Mouse (Mus musculus) intestine, embryonic 16.5 days (tissue): ENCODE measurements around the gene Sepsecs. TPM values are rescaled to one million over a fixed set of nuclear protein-coding genes. Genes with fewer than 3 reads are reported as not detected.

Experiments
- ATAC-seq: fragments of 200-750 bp; cut with Nextera tagmentation; 2 replicates; pipeline ENCODE4 v1.8.0; 2017; ENCODE audit warnings: moderate TSS enrichment, moderate library complexity
- H3K27ac ChIP-seq: fragments of 300-500 bp; sonication (generic); 2 replicates; pipeline ENCODE4 v1.5.1; 2014; ENCODE audit warnings: mild to moderate bottlenecking, low read length
- H3K27me3 ChIP-seq: fragments of 300-500 bp; sonication (generic); replicated peaks from 2 replicates; pipeline ENCODE4 v1.6.1; 2014; ENCODE audit warnings: low read length, control low read depth, mixed read lengths; ENCODE audit not compliant: control insufficient read depth, insufficient read depth
- H3K36me3 ChIP-seq: fragments of 300-500 bp; sonication (generic); 2 replicates; pipeline ENCODE4 v1.6.1; 2014; ENCODE audit warnings: low read length, control low read depth; ENCODE audit not compliant: control insufficient read depth, insufficient read depth
- H3K4me1 ChIP-seq: fragments of 300-500 bp; sonication (generic); 2 replicates; pipeline ENCODE4 v1.6.1; 2014; ENCODE audit warnings: low read length, control low read depth, mixed read lengths; ENCODE audit not compliant: control insufficient read depth, insufficient read depth
- H3K4me2 ChIP-seq: fragments of 300-500 bp; sonication (generic); 2 replicates; pipeline ENCODE4 v1.6.1; 2014; ENCODE audit warnings: low read depth, low read length, control low read depth
- H3K4me3 ChIP-seq: fragments of 300-500 bp; sonication (generic); 2 replicates; pipeline ENCODE4 v1.5.1; 2014; ENCODE audit warnings: mild to moderate bottlenecking, low read length
- H3K9ac ChIP-seq: fragments of 300-500 bp; sonication (generic); 2 replicates; pipeline ENCODE4 v1.6.1; 2014; ENCODE audit warnings: low read depth, low read length
- H3K9me3 ChIP-seq: fragments of 300-500 bp; sonication (generic); 2 replicates; pipeline ENCODE4 v1.6.1; 2016; ENCODE audit warnings: low read length, control low read depth; ENCODE audit not compliant: control insufficient read depth
- whole genome bisulfite sequencing: fragments of 180-500 bp; shearing (Covaris S2); extraction: QIAGEN DNeasy Blood & Tissue Kit; methylation state at CpG from one replicate; pipeline ENCODE4 v1.1.7; 2014; 5-methylcytosine and 5-hydroxymethylcytosine counted together
- polyA plus RNA-seq: library from polyadenylated mRNA; unstranded; fragments of >200 nt; fragmentation: Nextera tagmentation; extraction: Ambion mirVana; gene quantifications from 2 replicates; pipeline ENCODE4 v1.2.1, GENCODE M21; 2015

Gene Sepsecs
- polyA plus RNA-seq, 1 experiment from 2014 or later = 11.9 TPM

GRCm38 (mm10) chr5:52634017-52634416 is 35.5 kb downstream of the Sepsecs start:
- H3K4me1 ChIP-seq = no peaks in the 10 kb centered on the region
- no peak overlapping the region for H3K4me3 ChIP-seq
- H3K36me3 ChIP-seq = no peaks in the 10 kb centered on the region
- no peak for ATAC-seq
- 21% methylated on average over 8 of the region's 8 CpGs for WGBS
- no peak overlapping the region for H3K27ac ChIP-seq
- no peak overlapping the region for H3K9ac ChIP-seq
- H3K9me3 ChIP-seq = no peaks in the 10 kb centered on the region
- no peak overlapping the region for H3K4me2 ChIP-seq
- H3K27me3 ChIP-seq = no peaks in the 10 kb centered on the region

- Histone ChIP-seq H3K4me1 (peaks cover 14% of the 10 kb centered on the region), H3K4me3 (no peak overlapping the region), H3K4me2 (no peak overlapping the region), H3K9me3 (no peaks in the 10 kb centered on the region), H3K36me3 (no peaks in the 10 kb centered on the region), H3K27ac (no peak overlapping the region), H3K9ac (no peak overlapping the region), H3K27me3 (no peaks in the 10 kb centered on the region)
- 93% methylated on average over 1 of the region's 1 CpGs for WGBS
- ATAC-seq = no peak
Observed at GRCm38 (mm10) chr5:52630541-52630940, 39.0 kb downstream of the Sepsecs start.

- Histone ChIP-seq H3K4me3 (no peak overlapping the region), H3K9me3 (no peaks in the 10 kb centered on the region), H3K4me2 (no peak overlapping the region), H3K4me1 (peaks cover 14% of the 10 kb centered on the region), H3K27me3 (no peaks in the 10 kb centered on the region), H3K9ac (no peak overlapping the region), H3K36me3 (no peaks in the 10 kb centered on the region), H3K27ac (no peak overlapping the region)
- WGBS = 72% methylated on average over 6 of the region's 6 CpGs
- no peak for ATAC-seq
Observed at GRCm38 (mm10) chr5:52629214-52629613, 40.3 kb downstream of the Sepsecs start.

- ATAC-seq = no peak
- no peak overlapping the region for H3K9ac ChIP-seq
- 62% methylated on average over 3 of the region's 3 CpGs for WGBS
Observed at GRCm38 (mm10) chr5:52628783-52629182, 40.7 kb downstream of the Sepsecs start.

GRCm38 (mm10) chr5:52627713-52628112 is 41.8 kb downstream of the Sepsecs start:
- H3K4me2 ChIP-seq = no peak overlapping the region
- peaks cover 14% of the 10 kb centered on the region for H3K4me1 ChIP-seq
- H3K9me3 ChIP-seq = no peaks in the 10 kb centered on the region
- no peak for ATAC-seq
- H3K27me3 ChIP-seq = no peaks in the 10 kb centered on the region
- H3K9ac ChIP-seq = no peak overlapping the region
- H3K27ac ChIP-seq = no peak overlapping the region
- no peaks in the 10 kb centered on the region for H3K36me3 ChIP-seq
- H3K4me3 ChIP-seq = no peak overlapping the region
- 89% methylated on average over 8 of the region's 8 CpGs for WGBS

More at GRCm38 (mm10) chr5:52628783-52629182, 40.7 kb downstream of the Sepsecs start:
- Histone ChIP-seq H3K4me2 (no peak overlapping the region), H3K4me1 (peaks cover 14% of the 10 kb centered on the region), H3K27ac (no peak overlapping the region), H3K36me3 (no peaks in the 10 kb centered on the region), H3K4me3 (no peak overlapping the region), H3K27me3 (no peaks in the 10 kb centered on the region), H3K9me3 (no peaks in the 10 kb centered on the region)

GRCm38 (mm10) chr5:52626092-52626491 is 43.4 kb downstream of the Sepsecs start:
- Histone ChIP-seq H3K27ac (no peak overlapping the region), H3K27me3 (no peaks in the 10 kb centered on the region), H3K9me3 (no peaks in the 10 kb centered on the region), H3K36me3 (no peaks in the 10 kb centered on the region), H3K4me1 (peaks cover 14% of the 10 kb centered on the region), H3K4me2 (peak overlapping the region; percentile 28), H3K9ac (peak overlapping the region; percentile 27; the same call in 1 of the 2 replicates), H3K4me3 (peak overlapping the region; percentile 21; the same call in 1 of the 2 replicates)
- 0 out of 2 replicates have a peak, but pooled peaks have one; percentile 12 for ATAC-seq
- WGBS = 46% methylated on average over 8 of the region's 8 CpGs

GRCm38 (mm10) chr5:52624956-52625355 is 44.6 kb downstream of the Sepsecs start:
- no peaks in the 10 kb centered on the region for H3K36me3 ChIP-seq
- no peak overlapping the region for H3K27ac ChIP-seq
- H3K4me2 ChIP-seq = no peak overlapping the region
- WGBS = 76% methylated on average over 1 of the region's 1 CpGs
- H3K9me3 ChIP-seq = no peaks in the 10 kb centered on the region
- peak; percentile 30; the same call in 1 of the 2 replicates for ATAC-seq
- no peaks in the 10 kb centered on the region for H3K27me3 ChIP-seq
- no peak overlapping the region for H3K9ac ChIP-seq
- H3K4me1 ChIP-seq = peaks cover 14% of the 10 kb centered on the region
- no peak overlapping the region for H3K4me3 ChIP-seq

- H3K27ac ChIP-seq = no peak overlapping the region
- WGBS = 65% methylated on average over 2 of the region's 2 CpGs
Observed at GRCm38 (mm10) chr5:52623099-52623498, 46.4 kb downstream of the Sepsecs start.

GRCm38 (mm10) chr5:52618348-52619270 is 50.9 kb downstream of the Sepsecs start:
- peak overlapping the region; percentile 85 for H3K4me2 ChIP-seq
- H3K4me1 ChIP-seq = peaks cover 39% of the 10 kb centered on the region
- peak overlapping the region; percentile 49 for H3K4me3 ChIP-seq
- no peaks in the 10 kb centered on the region for H3K36me3 ChIP-seq
- peak overlapping the region; percentile 63 for H3K9ac ChIP-seq
- 2% methylated on average over 41 of the region's 41 CpGs for WGBS
- 0 out of 2 replicates have a peak, but pooled peaks cover 2% of the 10 kb centered on the region for H3K9me3 ChIP-seq
- no peaks in the 10 kb centered on the region for H3K27me3 ChIP-seq
- peak; percentile 62 for ATAC-seq
- peak overlapping the region; percentile 79 for H3K27ac ChIP-seq

More at GRCm38 (mm10) chr5:52623099-52623498, 46.4 kb downstream of the Sepsecs start:
- no peaks in the 10 kb centered on the region for H3K27me3 ChIP-seq
- H3K4me3 ChIP-seq = no peak overlapping the region
- no peak for ATAC-seq
- no peaks in the 10 kb centered on the region for H3K9me3 ChIP-seq
- no peak overlapping the region for H3K9ac ChIP-seq
- H3K4me1 ChIP-seq = peaks cover 14% of the 10 kb centered on the region
- H3K36me3 ChIP-seq = no peaks in the 10 kb centered on the region
- no peak overlapping the region for H3K4me2 ChIP-seq
